Mouse (Mus musculus) limb, embryonic 11.5 days (tissue): ENCODE measurements around the gene Tirap. TPM values are rescaled to one million over a fixed set of nuclear protein-coding genes. Genes with fewer than 3 reads are reported as not detected.
"Not testable (repeated sequence)": the region's sequence is repeated elsewhere in the genome, so short reads cannot be mapped to it uniquely, and the experiment has no call there.

Experiments used
- ATAC-seq: fragments of 200-750 bp; cut with Nextera tagmentation; 2 replicates; pipeline ENCODE4 v1.8.0; 2017; ENCODE audit warnings: low read depth; ENCODE audit not compliant: insufficient number of reproducible peaks, low FRiP score, low TSS enrichment
- DNase-seq: peaks from one replicate; pipeline ENCODE4 v3.0.0-alpha.2; 2015; ENCODE audit warnings: low spot score
- H3K27ac ChIP-seq: fragments of 300-500 bp; sonication (generic); replicated peaks from 2 replicates; pipeline ENCODE4 v1.5.1; 2014; ENCODE audit warnings: low read depth, mild to moderate bottlenecking, low read length
- H3K27me3 ChIP-seq: fragments of 300-500 bp; sonication (generic); 2 replicates; pipeline ENCODE4 v1.6.1; 2014; ENCODE audit warnings: mild to moderate bottlenecking, low read length, mixed read lengths; ENCODE audit not compliant: control insufficient read depth, insufficient read depth
- H3K36me3 ChIP-seq: fragments of 300-500 bp; sonication (generic); 2 replicates; pipeline ENCODE4 v1.6.1; 2014; ENCODE audit warnings: mild to moderate bottlenecking, low read length, moderate library complexity, mixed read lengths; ENCODE audit not compliant: control insufficient read depth, insufficient read depth
- H3K4me1 ChIP-seq: fragments of 300-500 bp; sonication (generic); 2 replicates; pipeline ENCODE4 v1.6.1; 2014; ENCODE audit warnings: low read length, mixed read lengths; ENCODE audit not compliant: control insufficient read depth, insufficient read depth
- H3K4me2 ChIP-seq: fragments of 300-500 bp; sonication (generic); 2 replicates; pipeline ENCODE4 v1.6.1; 2014; ENCODE audit warnings: low read depth, mild to moderate bottlenecking, moderate library complexity; ENCODE audit not compliant: severe bottlenecking
- H3K4me3 ChIP-seq: fragments of 300-500 bp; sonication (generic); 2 replicates; pipeline ENCODE4 v1.5.1; 2014; ENCODE audit warnings: low read depth, low read length
- H3K9ac ChIP-seq: fragments of 300-500 bp; sonication (generic); 2 replicates; pipeline ENCODE4 v1.6.1; 2014; ENCODE audit warnings: mild to moderate bottlenecking, low read length
- H3K9me3 ChIP-seq: fragments of 300-500 bp; sonication (generic); 2 replicates; pipeline ENCODE4 v1.6.1; 2016; ENCODE audit warnings: low read length; ENCODE audit not compliant: control insufficient read depth
- WGBS: fragments of 180-500 bp; shearing (Covaris S2); extraction: QIAGEN DNeasy Blood & Tissue Kit; methylation state at CpG from one replicate; pipeline ENCODE4 v1.1.7; 2014; 5-methylcytosine and 5-hydroxymethylcytosine counted together
- polyA plus RNA-seq: library from polyadenylated mRNA; unstranded; fragments of >200 nt; fragmentation: Nextera tagmentation; extraction: Ambion mirVana; gene quantifications from 2 replicates; pipeline ENCODE4 v1.2.1, GENCODE M21; 2014

The Tirap gene
- polyA plus RNA-seq, 1 experiment from 2014 or later = 19.1 TPM

- DNase-seq (no peak), ATAC-seq (no peak)
- Histone ChIP-seq H3K9ac (no peak overlapping the region), H3K4me1 (no peaks in the 10 kb centered on the region), H3K27ac (no peak overlapping the region), H3K27me3 (no peaks in the 10 kb centered on the region), H3K9me3 (no peaks in the 10 kb centered on the region), H3K4me2 (no peak overlapping the region), H3K36me3 (no peaks in the 10 kb centered on the region), H3K4me3 (no peak overlapping the region)
- WGBS = 100% methylated on average over 1 of the region's 1 CpGs
Measured at GRCm38 (mm10) chr9:35152923-35153322, 47.2 kb downstream of the Tirap start.

- H3K36me3 ChIP-seq, H3K4me2 ChIP-seq, H3K4me3 ChIP-seq, H3K9ac ChIP-seq, ATAC-seq, H3K27me3 ChIP-seq, H3K9me3 ChIP-seq, H3K4me1 ChIP-seq, DNase-seq, H3K27ac ChIP-seq: not testable (repeated sequence)
Measured at GRCm38 (mm10) chr9:35148822-35149221, 51.3 kb downstream of the Tirap start.

GRCm38 (mm10) chr9:35147261-35147660 lies 52.8 kb downstream of the Tirap start:
- not testable (repeated sequence) for ATAC-seq, H3K27ac ChIP-seq, H3K9ac ChIP-seq, H3K9me3 ChIP-seq, H3K27me3 ChIP-seq, H3K36me3 ChIP-seq, H3K4me2 ChIP-seq, DNase-seq, H3K4me3 ChIP-seq, H3K4me1 ChIP-seq
- WGBS = 93% methylated on average over 14 of the region's 14 CpGs

GRCm38 (mm10) chr9:35145829-35146228 lies 54.3 kb downstream of the Tirap start:
- no peak overlapping the region for H3K4me3 ChIP-seq
- no peak overlapping the region for H3K4me2 ChIP-seq
- DNase-seq (no peak), ATAC-seq (no peak)
- WGBS = 79% methylated on average over 1 of the region's 1 CpGs
- no peak overlapping the region for H3K27ac ChIP-seq
- no peak overlapping the region for H3K9ac ChIP-seq
- H3K4me1 ChIP-seq = no peaks in the 10 kb centered on the region
- H3K9me3 ChIP-seq = no peaks in the 10 kb centered on the region
- H3K36me3 ChIP-seq = no peaks in the 10 kb centered on the region
- H3K27me3 ChIP-seq = no peaks in the 10 kb centered on the region

- Histone ChIP-seq H3K4me3 (no peak overlapping the region), H3K4me2 (no peak overlapping the region), H3K4me1 (no peaks in the 10 kb centered on the region), H3K27me3 (no peaks in the 10 kb centered on the region), H3K27ac (no peak overlapping the region), H3K9ac (no peak overlapping the region), H3K36me3 (no peaks in the 10 kb centered on the region), H3K9me3 (no peaks in the 10 kb centered on the region)
- 86% methylated on average over 9 of the region's 9 CpGs for WGBS
- ATAC-seq (no peak), DNase-seq (no peak)
Measured at GRCm38 (mm10) chr9:35145118-35145517, 55.0 kb downstream of the Tirap start.

GRCm38 (mm10) chr9:35142221-35142620 lies 57.9 kb downstream of the Tirap start:
- DNase-seq (no peak), ATAC-seq (no peak)
- Histone ChIP-seq H3K27me3 (no peaks in the 10 kb centered on the region), H3K27ac (no peak overlapping the region), H3K36me3 (no peaks in the 10 kb centered on the region), H3K9me3 (no peaks in the 10 kb centered on the region), H3K9ac (no peak overlapping the region), H3K4me2 (no peak overlapping the region), H3K4me1 (no peaks in the 10 kb centered on the region), H3K4me3 (no peak overlapping the region)
- WGBS = 82% methylated on average over 2 of the region's 2 CpGs

GRCm38 (mm10) chr9:35139231-35139744 lies 60.8 kb downstream of the Tirap start:
- 77% methylated on average over 5 of the region's 5 CpGs for WGBS
- Histone ChIP-seq H3K36me3 (no peaks in the 10 kb centered on the region; the same call in 1 of the 2 replicates), H3K27me3 (no peaks in the 10 kb centered on the region), H3K4me2 (no peak overlapping the region), H3K9me3 (no peaks in the 10 kb centered on the region), H3K4me1 (no peaks in the 10 kb centered on the region), H3K27ac (no peak overlapping the region), H3K4me3 (no peak overlapping the region), H3K9ac (no peak overlapping the region)
- ATAC-seq (no peak), DNase-seq (no peak)

GRCm38 (mm10) chr9:35138029-35138428 lies 62.1 kb downstream of the Tirap start:
- ATAC-seq = no peak
- 62% methylated on average over 7 of the region's 7 CpGs for WGBS
- H3K27ac ChIP-seq = no peak overlapping the region; the same call in 1 of the 2 replicates

GRCm38 (mm10) chr9:35135575-35135974 lies 64.5 kb downstream of the Tirap start:
- no peak for ATAC-seq
- DNase-seq = no peak

More at GRCm38 (mm10) chr9:35138029-35138428, 62.1 kb downstream of the Tirap start:
- no peaks in the 10 kb centered on the region; the same call in 1 of the 2 replicates for H3K36me3 ChIP-seq
- H3K4me2 ChIP-seq = no peak overlapping the region
- no peak overlapping the region for H3K4me3 ChIP-seq
- H3K27me3 ChIP-seq = no peaks in the 10 kb centered on the region
- no peak overlapping the region for H3K9ac ChIP-seq
- H3K4me1 ChIP-seq = no peaks in the 10 kb centered on the region
- H3K9me3 ChIP-seq = no peaks in the 10 kb centered on the region
- DNase-seq = no peak

More at GRCm38 (mm10) chr9:35135575-35135974, 64.5 kb downstream of the Tirap start:
- no peaks in the 10 kb centered on the region for H3K9me3 ChIP-seq
- H3K27ac ChIP-seq = no peak overlapping the region
- no peaks in the 10 kb centered on the region for H3K4me1 ChIP-seq
- 82% methylated on average over 6 of the region's 6 CpGs for WGBS
- no peak overlapping the region for H3K9ac ChIP-seq
- H3K4me2 ChIP-seq = no peak overlapping the region
- no peaks in the 10 kb centered on the region for H3K27me3 ChIP-seq
- H3K36me3 ChIP-seq = no peaks in the 10 kb centered on the region; the same call in 1 of the 2 replicates
- no peak overlapping the region for H3K4me3 ChIP-seq
